Mouse (Mus musculus): ENCODE measurements around the gene Iqce. TPM values are rescaled to one million over a fixed set of nuclear protein-coding genes. Genes with fewer than 3 reads are reported as not detected.

The Iqce gene
- polyA plus RNA-seq, 1 experiment: 23.1 TPM

DNA sequence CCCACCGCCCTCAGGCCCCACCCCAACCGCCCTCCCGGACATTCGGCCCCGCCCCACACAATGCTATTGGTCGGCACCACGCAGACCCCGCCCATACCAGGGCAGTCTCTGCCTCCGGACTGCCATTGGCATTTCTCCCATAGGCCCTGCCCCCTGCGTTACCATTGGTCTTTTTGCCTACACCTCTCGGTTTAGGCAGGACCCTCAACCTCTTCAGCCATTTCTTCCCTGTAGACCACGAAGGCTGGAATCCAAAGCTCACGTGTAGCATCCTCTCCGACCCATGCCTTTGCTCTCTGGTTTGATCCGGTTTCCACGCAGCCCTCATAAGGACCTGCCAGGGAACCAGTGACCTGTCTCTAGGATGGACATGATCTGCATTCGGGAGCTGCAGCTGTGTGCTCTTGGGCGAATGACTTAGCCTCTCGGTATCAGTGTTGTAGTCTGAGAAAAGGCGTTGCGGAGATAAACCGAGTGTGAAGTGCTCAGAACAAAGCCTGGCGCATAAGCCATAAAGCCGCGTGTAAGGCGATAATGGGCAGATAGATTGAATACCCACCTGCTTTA is 53.0 kb downstream of the Iqce start:
- no peaks in the 10 kb centered on the region for H3K36me3 ChIP-seq (ENCODE audit: control insufficient read depth, insufficient read depth, low read length)
- no peaks in the 10 kb centered on the region for H3K27me3 ChIP-seq (replicated peaks; ENCODE audit: control insufficient read depth, insufficient read depth, low read length)
- peak overlapping the region; percentile 35 for H3K4me3 ChIP-seq (ENCODE audit: insufficient read depth, low read depth, low read length)
- TF ChIP-seq CTCF (conservative IDR thresholded peaks at IDR 0.05; ENCODE audit: insufficient read depth, insufficient read length, low read depth, low read length) (no peak), POLR2A (IDR thresholded peaks at IDR 0.05; ENCODE audit: low read depth, low read length) (no peak)
- peaks cover 12% of the 10 kb centered on the region for H3K4me1 ChIP-seq (ENCODE audit: control insufficient read depth, insufficient read depth, low read length)
- H3K27ac ChIP-seq (ENCODE audit: insufficient read depth, low read depth, low read length): no peak overlapping the region
- 11% methylated on average over 26 of the region's 26 CpGs for WGBS
- peak; percentile 99 for DNase-seq

DNA sequence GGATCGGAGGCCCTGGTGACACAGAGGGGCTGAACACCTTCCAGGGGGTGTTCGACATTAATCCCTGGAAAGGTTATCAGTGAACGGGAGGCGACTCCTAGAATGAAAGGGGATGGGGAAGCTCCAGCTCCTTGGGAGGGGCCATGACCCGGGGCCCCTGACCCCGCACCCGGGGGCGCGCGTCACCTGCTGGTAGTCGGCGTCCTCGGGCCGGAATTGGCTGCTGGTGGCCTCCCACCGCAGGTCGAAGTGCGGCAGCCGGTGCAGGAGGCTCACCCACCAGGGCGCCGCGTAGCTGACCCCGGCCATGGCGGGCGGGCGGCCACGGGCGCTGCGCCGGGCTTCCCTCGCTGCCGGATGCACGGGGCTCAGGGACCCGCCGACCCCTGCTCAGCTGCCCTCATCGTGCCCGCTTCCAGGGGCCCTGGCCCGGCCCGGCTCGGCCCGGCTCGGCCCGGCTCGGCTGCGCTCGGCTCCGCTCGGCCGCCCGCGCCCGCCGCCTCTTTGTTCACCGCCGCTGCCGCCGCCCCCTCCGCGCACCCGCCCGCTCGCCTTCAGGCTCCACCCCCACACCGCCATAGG is 53.6 kb downstream of the Iqce start, which contains the start of gene Ttyh3:
TSS of gene Ttyh3 (minus strand) at position 513 of the 582 bp plus-strand sequence.
- Histone ChIP-seq H3K4me1 (ENCODE audit: control insufficient read depth, insufficient read depth, low read length) (peaks cover 12% of the 10 kb centered on the region), H3K4me3 (ENCODE audit: insufficient read depth, low read depth, low read length) (peak within 1 kb of the TSS; percentile 61), H3K27ac (ENCODE audit: insufficient read depth, low read depth, low read length) (no peak within 1 kb of the TSS), H3K36me3 (ENCODE audit: control insufficient read depth, insufficient read depth, low read length) (no peaks in the 10 kb centered on the region), H3K27me3 (replicated peaks; ENCODE audit: control insufficient read depth, insufficient read depth, low read length) (no peaks in the 10 kb centered on the region)
- DNase-seq: no peak
- TF ChIP-seq POLR2A (IDR thresholded peaks at IDR 0.05; ENCODE audit: low read depth, low read length): no peak
- no peak for TF ChIP-seq CTCF (conservative IDR thresholded peaks at IDR 0.05; ENCODE audit: insufficient read depth, insufficient read length, low read depth, low read length)
- under 1% methylated on average over 61 of the region's 62 CpGs for WGBS

DNA sequence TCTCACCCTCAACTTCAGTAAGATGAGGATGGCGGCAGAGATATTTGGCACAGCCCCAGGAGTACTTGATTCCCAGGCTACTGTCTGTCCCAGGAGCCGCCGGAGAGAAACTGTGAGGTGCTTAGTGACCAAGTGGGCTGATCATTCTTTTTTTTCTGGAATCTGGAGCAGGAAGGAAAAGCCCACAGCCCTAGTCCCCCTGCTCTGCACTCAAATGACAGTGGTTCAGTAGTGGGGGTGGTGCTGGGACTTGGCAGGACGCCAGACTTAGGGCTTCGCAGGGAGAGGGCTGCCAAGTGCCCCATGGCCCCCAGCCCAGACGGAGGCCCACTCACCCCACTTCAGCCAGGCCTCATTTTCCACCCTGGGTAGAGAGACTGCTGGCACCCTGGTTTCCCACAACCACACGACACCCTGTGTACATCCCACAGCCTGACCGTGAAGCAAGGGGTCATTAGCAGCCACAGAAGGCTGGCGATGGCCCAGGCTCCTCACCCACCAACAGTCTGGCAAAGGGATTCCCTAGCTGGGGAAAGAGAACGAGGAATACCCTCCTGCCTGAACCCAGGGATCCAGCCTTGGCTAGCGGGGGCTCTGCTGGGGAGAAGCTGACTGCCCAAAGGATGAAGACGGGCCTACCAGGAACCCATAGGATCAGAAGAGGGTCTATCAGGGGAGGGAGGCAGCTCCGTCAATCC is 54.2 kb downstream of the Iqce start:
- H3K27me3 ChIP-seq (replicated peaks; ENCODE audit: control insufficient read depth, insufficient read depth, low read length): no peaks in the 10 kb centered on the region
- peak; percentile 59 for DNase-seq
- WGBS: 7% methylated on average over 13 of the region's 13 CpGs
- TF ChIP-seq CTCF (conservative IDR thresholded peaks at IDR 0.05; ENCODE audit: insufficient read depth, insufficient read length, low read depth, low read length): no peak
- no peak for TF ChIP-seq POLR2A (IDR thresholded peaks at IDR 0.05; ENCODE audit: low read depth, low read length)
- peaks cover 12% of the 10 kb centered on the region for H3K4me1 ChIP-seq (ENCODE audit: control insufficient read depth, insufficient read depth, low read length)
- H3K36me3 ChIP-seq (ENCODE audit: control insufficient read depth, insufficient read depth, low read length): no peaks in the 10 kb centered on the region
- H3K4me3 ChIP-seq (ENCODE audit: insufficient read depth, low read depth, low read length): peak overlapping the region; percentile 61
- no peak overlapping the region for H3K27ac ChIP-seq (ENCODE audit: insufficient read depth, low read depth, low read length)

GRCm38 (mm10) chr5:140647031-140647760 is 55.0 kb downstream of the Iqce start:
- H3K36me3 ChIP-seq (ENCODE audit: control insufficient read depth, insufficient read depth, low read length): no peaks in the 10 kb centered on the region
- no peak for DNase-seq
- H3K27ac ChIP-seq (ENCODE audit: insufficient read depth, low read depth, low read length): no peak overlapping the region
- no peak for TF ChIP-seq CTCF (conservative IDR thresholded peaks at IDR 0.05; ENCODE audit: insufficient read depth, insufficient read length, low read depth, low read length)
- no peak for TF ChIP-seq POLR2A (IDR thresholded peaks at IDR 0.05; ENCODE audit: low read depth, low read length)
- H3K4me1 ChIP-seq (ENCODE audit: control insufficient read depth, insufficient read depth, low read length): peaks cover 12% of the 10 kb centered on the region
- WGBS: 67% methylated on average over 13 of the region's 13 CpGs
- H3K4me3 ChIP-seq (ENCODE audit: insufficient read depth, low read depth, low read length): peak overlapping the region; percentile 61; the same call in 1 of the 2 replicates
- H3K27me3 ChIP-seq (replicated peaks; ENCODE audit: control insufficient read depth, insufficient read depth, low read length): no peaks in the 10 kb centered on the region

DNA sequence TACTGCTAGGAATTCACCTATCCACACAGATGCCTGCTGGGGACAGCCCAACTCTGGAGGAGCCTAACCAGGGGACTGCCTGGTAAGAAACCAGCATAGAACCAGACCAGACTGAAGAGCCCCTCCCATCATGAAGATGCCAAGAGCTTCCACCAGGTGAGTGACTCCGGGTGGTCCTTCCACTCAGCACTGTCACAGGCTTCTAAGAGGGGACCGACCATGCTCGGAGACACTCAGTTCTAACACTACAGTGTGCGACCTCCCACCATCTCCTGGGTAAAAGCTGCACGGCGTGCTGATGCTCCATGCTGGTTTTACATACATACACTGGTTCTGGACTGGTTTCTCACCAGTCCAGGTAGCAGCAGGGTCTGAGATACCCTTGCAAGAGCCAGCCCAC is 56.0 kb downstream of the Iqce start:
- H3K4me1 ChIP-seq (ENCODE audit: control insufficient read depth, insufficient read depth, low read length): peaks cover 12% of the 10 kb centered on the region
- H3K4me3 ChIP-seq (ENCODE audit: insufficient read depth, low read depth, low read length): no peak overlapping the region
- WGBS: 92% methylated on average over 6 of the region's 6 CpGs
- no peaks in the 10 kb centered on the region for H3K27me3 ChIP-seq (replicated peaks; ENCODE audit: control insufficient read depth, insufficient read depth, low read length)
- DNase-seq: no peak
- no peaks in the 10 kb centered on the region for H3K36me3 ChIP-seq (ENCODE audit: control insufficient read depth, insufficient read depth, low read length)
- TF ChIP-seq CTCF (conservative IDR thresholded peaks at IDR 0.05; ENCODE audit: insufficient read depth, insufficient read length, low read depth, low read length) (no peak), POLR2A (IDR thresholded peaks at IDR 0.05; ENCODE audit: low read depth, low read length) (no peak)
- no peak overlapping the region for H3K27ac ChIP-seq (ENCODE audit: insufficient read depth, low read depth, low read length)

DNA sequence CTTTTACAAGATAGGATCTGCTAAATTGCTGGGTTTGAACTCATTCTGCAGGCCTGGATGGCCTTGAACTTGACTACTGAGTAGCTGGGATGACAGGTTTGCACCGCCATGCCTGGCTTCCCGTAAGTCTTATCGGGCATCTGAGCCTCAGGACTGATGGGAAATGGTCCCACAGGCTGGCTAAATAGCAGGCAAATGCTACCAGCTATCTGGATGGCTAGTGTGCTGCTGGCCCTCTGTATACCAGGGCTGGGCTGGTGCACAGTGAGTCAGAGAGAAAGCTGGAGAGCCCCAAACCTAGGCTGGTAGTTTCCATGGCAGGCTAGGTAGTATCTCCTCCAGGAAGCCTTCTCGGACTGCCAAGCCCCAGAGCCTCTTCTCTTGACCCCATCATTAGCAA is 56.7 kb downstream of the Iqce start:
- Histone ChIP-seq H3K4me3 (ENCODE audit: insufficient read depth, low read depth, low read length) (no peak overlapping the region), H3K36me3 (ENCODE audit: control insufficient read depth, insufficient read depth, low read length) (no peaks in the 10 kb centered on the region), H3K27ac (ENCODE audit: insufficient read depth, low read depth, low read length) (no peak overlapping the region), H3K4me1 (ENCODE audit: control insufficient read depth, insufficient read depth, low read length) (peaks cover 12% of the 10 kb centered on the region), H3K27me3 (replicated peaks; ENCODE audit: control insufficient read depth, insufficient read depth, low read length) (no peaks in the 10 kb centered on the region)
- WGBS: 89% methylated on average over 4 of the region's 4 CpGs
- TF ChIP-seq CTCF (conservative IDR thresholded peaks at IDR 0.05; ENCODE audit: insufficient read depth, insufficient read length, low read depth, low read length): no peak
- TF ChIP-seq POLR2A (IDR thresholded peaks at IDR 0.05; ENCODE audit: low read depth, low read length): no peak
- DNase-seq: no peak
